Mouse (Mus musculus) hematopoietic stem cell, adult 5-6 weeks (primary cell): ENCODE measurements around the gene Nf1. TPM values are rescaled to one million over a fixed set of nuclear protein-coding genes. Genes with fewer than 3 reads are reported as not detected.

ENCODE experiments used
- total RNA-seq: library from RNA; stranded (forward); fragments of 172-1452, 232-1000 nt; gene quantifications from 2 replicates; pipeline ENCODE4 v1.2.3, GENCODE M21; 2017

The Nf1 gene
- total RNA-seq, 1 experiment from 2014 or later, result 9.9 TPM

Other genes with a start within 250 kb of the Nf1 start
- gene Ksr1, start 193.3 kb upstream of the Nf1 start, total RNA-seq, result 10.3 and 15.1 TPM in 2 replicates
- 172 and 178 TPM in 2 replicates for gene Wsb1, start 85.0 kb upstream of the Nf1 start, total RNA-seq
- not detected in 2 replicates for gene Gm9964, start 42.8 kb upstream of the Nf1 start, total RNA-seq
- 0.50 TPM in 1 of 2 replicates, not detected in the other for gene Omg, start 164.4 kb downstream of the Nf1 start, total RNA-seq
- gene Evi2b, start 184.1 kb downstream of the Nf1 start, total RNA-seq, result 70.0 and 101 TPM in 2 replicates
- 5.4 and 7.8 TPM in 2 replicates for gene Evi2, start 190.9 kb downstream of the Nf1 start, total RNA-seq
- gene Evi2a, start 190.9 kb downstream of the Nf1 start, total RNA-seq, result 39.2 and 43.1 TPM in 2 replicates